Mouse (Mus musculus): Measurements from ENCODE around the gene Gm9837. TPM values are rescaled to one million over a fixed set of nuclear protein-coding genes. Genes with fewer than 3 reads are reported as not detected.

The Gm9837 gene
- not detected for total RNA-seq (2021)
- polyA plus RNA-seq (2012; rRNA removed) = not detected in 2 replicates
- long read RNA-seq = 0 reads

DNA sequence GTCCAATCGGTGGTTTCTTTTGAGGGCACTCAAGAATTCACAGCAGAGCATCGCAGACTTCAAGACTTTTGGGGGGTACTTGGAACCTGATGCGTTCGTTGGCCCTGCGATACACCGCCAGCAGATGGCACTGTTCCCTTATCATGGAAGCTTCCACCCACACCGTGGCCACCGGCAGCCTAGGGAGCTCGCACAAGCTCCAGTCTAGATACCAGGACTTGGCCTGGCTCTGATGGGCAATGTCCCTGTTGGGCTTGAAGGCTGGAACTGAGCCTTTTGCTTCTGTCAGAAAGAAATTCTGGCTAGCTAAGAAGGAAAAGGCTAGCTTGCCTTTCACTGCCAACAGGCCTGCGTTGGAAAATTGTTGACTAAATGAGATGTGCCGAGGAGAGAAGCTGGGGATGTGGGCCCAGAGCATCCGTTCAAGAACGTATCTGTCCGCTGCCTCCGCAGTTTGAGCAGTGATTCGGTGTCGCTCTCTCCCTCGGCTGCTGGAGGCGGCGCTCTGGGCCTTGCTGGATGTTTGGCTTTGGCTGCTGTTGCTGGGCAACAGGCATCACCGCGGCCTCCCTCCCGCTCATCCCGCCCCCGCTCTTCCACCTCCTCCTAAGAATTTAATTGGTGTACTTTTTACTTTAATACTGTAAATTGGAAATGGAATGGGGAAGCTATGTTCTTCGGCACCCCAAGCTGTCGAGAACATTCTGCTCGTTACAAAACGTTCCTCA lies at the start of gene Gm9837:
Gm9837 (minus strand) TSS at position 512 of the 728 bp plus-strand sequence.
- no peaks in the 10 kb centered on the region for H3K36me3 ChIP-seq (ENCODE audit: control insufficient read depth, insufficient read depth, low read length)
- WGBS = 4% methylated on average over 29 of the region's 29 CpGs
- TF ChIP-seq EP300 (IDR thresholded peaks at IDR 0.05; ENCODE audit: insufficient read depth, low read depth, low read length) (peak; percentile 98), POLR2A (IDR thresholded peaks at IDR 0.05; ENCODE audit: insufficient read depth, low read depth, low read length) (peak; percentile 29; the same call in 1 of the 2 replicates), CTCF (IDR thresholded peaks at IDR 0.05) (peak; percentile 95)
- H3K79me2 ChIP-seq (replicated peaks; ENCODE audit: control insufficient read depth, insufficient read depth, low read length) = no peaks in the 10 kb centered on the region
- intact Hi-C loops (cut with DNase I) = loop anchor here (1.0 to 5.0 kb wide), 6 partner anchors 57 to 267 kb away; partner anchors contain the start of gene Kif3a
- H3K27ac ChIP-seq = peak within 1 kb of the TSS; percentile 72
- no peaks in the 10 kb centered on the region for H3K27me3 ChIP-seq (ENCODE audit: control insufficient read depth, insufficient read depth, low read length)
- H3K4me1 ChIP-seq (ENCODE audit: control insufficient read depth, insufficient read depth, low read length) = peaks cover 3% of the 10 kb centered on the region; the same call in 1 of the 2 replicates
- H3K9ac ChIP-seq (ENCODE audit: low read depth, low read length) = no peak within 1 kb of the TSS
- peak; percentile 88 to 90 for DNase-seq
- peak within 1 kb of the TSS; percentile 24 for H3K4me3 ChIP-seq

- 7% methylated on average over 76 of the region's 79 CpGs for WGBS
- H3K36me3 ChIP-seq (ENCODE audit: control insufficient read depth, insufficient read depth, low read length) = no peaks in the 10 kb centered on the region
- H3K4me3 ChIP-seq = peak within 1 kb of the TSS; percentile 71
- no peak for TF ChIP-seq CTCF (IDR thresholded peaks at IDR 0.05)
- no peak for TF ChIP-seq EP300 (IDR thresholded peaks at IDR 0.05; ENCODE audit: insufficient read depth, low read depth, low read length)
- no peak for TF ChIP-seq POLR2A (IDR thresholded peaks at IDR 0.05; ENCODE audit: insufficient read depth, low read depth, low read length)
- intact Hi-C loops (cut with DNase I) = loop anchor here (5.0 kb wide), 1 partner anchor 48 kb away; the partner anchor contains the start of gene Kif3a
- no peaks in the 10 kb centered on the region for H3K27me3 ChIP-seq (ENCODE audit: control insufficient read depth, insufficient read depth, low read length)
- H3K9ac ChIP-seq (ENCODE audit: low read depth, low read length) = peak within 1 kb of the TSS; percentile 83
- peak within 1 kb of the TSS; percentile 84 for H3K27ac ChIP-seq
- H3K79me2 ChIP-seq (replicated peaks; ENCODE audit: control insufficient read depth, insufficient read depth, low read length) = no peaks in the 10 kb centered on the region
- peaks cover 15% of the 10 kb centered on the region for H3K4me1 ChIP-seq (ENCODE audit: control insufficient read depth, insufficient read depth, low read length)
- peak; percentile 85 to 86 for DNase-seq
These were observed 49.2 kb upstream of the Gm9837 start, which contains the start of gene Sept8 for GRCm38 (mm10) chr11:53519207-53520121. Gene Sept8, plus strand, starts transcription at chr11:53519257.

GRCm38 (mm10) chr11:53518759-53519158 lies 48.5 kb upstream of the Gm9837 start:
- no peak for TF ChIP-seq CTCF (IDR thresholded peaks at IDR 0.05)
- TF ChIP-seq POLR2A (IDR thresholded peaks at IDR 0.05; ENCODE audit: insufficient read depth, low read depth, low read length) = no peak
- no peak for TF ChIP-seq EP300 (IDR thresholded peaks at IDR 0.05; ENCODE audit: insufficient read depth, low read depth, low read length)
- H3K27ac ChIP-seq = no peak overlapping the region

DNA sequence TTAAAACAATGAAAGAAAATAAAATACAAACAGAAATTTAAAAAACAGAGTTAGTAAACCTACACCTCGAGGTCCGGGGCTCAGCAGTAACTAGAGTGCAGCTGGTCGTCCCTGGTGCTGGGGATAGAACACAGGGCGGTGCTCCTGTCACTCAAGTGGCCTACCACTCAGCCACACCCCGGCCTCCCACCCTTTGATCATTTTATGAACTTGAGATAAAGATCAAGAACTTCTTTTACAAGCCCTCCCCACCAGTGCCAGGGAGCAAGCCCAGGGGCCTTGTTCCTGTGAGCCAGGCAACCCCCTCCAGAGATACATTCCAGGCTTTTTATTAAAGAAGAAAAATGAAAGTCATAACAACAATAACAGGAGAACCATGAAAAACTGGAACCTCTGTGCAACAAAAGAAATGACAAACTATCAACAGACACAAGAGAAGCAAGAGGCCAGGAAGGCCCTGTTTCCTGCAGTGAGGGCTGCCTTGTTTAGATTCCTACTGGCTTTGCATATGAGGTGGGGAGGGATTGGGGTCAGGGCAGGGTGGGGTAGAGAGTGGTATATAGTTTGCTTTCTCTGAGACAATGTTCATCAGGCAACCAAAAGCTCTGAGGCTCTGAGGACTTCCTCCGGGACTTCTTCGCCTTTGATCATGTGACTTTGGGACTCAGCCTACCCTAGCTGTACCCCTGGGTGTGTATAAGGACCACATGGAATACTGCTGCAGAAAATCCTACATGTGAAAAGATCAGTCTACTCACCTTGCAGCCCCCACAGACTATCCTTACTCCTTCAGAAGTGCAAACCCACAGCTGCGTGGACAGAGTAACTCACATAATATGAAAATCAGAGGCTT lies 46.7 kb upstream of the Gm9837 start:
- H3K27me3 ChIP-seq (ENCODE audit: control insufficient read depth, insufficient read depth, low read length) = no peaks in the 10 kb centered on the region
- TF ChIP-seq CTCF (IDR thresholded peaks at IDR 0.05) (no peak), POLR2A (IDR thresholded peaks at IDR 0.05; ENCODE audit: insufficient read depth, low read depth, low read length) (no peak), EP300 (IDR thresholded peaks at IDR 0.05; ENCODE audit: insufficient read depth, low read depth, low read length) (no peak)
- no peaks in the 10 kb centered on the region for H3K79me2 ChIP-seq (replicated peaks; ENCODE audit: control insufficient read depth, insufficient read depth, low read length)
- peaks cover 5% of the 10 kb centered on the region; the same call in 1 of the 2 replicates for H3K4me1 ChIP-seq (ENCODE audit: control insufficient read depth, insufficient read depth, low read length)
- H3K27ac ChIP-seq = no peak overlapping the region
- WGBS = 65% methylated on average over 8 of the region's 8 CpGs
- no peak overlapping the region for H3K9ac ChIP-seq (ENCODE audit: low read depth, low read length)
- H3K36me3 ChIP-seq (ENCODE audit: control insufficient read depth, insufficient read depth, low read length) = no peaks in the 10 kb centered on the region
- intact Hi-C loops (cut with DNase I) = no loop called here
- DNase-seq = no peak
- no peak overlapping the region for H3K4me3 ChIP-seq

More at GRCm38 (mm10) chr11:53518759-53519158, 48.5 kb upstream of the Gm9837 start:
- no peak for DNase-seq
- Histone ChIP-seq H3K27me3 (ENCODE audit: control insufficient read depth, insufficient read depth, low read length) (no peaks in the 10 kb centered on the region), H3K79me2 (replicated peaks; ENCODE audit: control insufficient read depth, insufficient read depth, low read length) (no peaks in the 10 kb centered on the region), H3K9ac (ENCODE audit: low read depth, low read length) (no peak overlapping the region), H3K36me3 (ENCODE audit: control insufficient read depth, insufficient read depth, low read length) (no peaks in the 10 kb centered on the region), H3K4me1 (ENCODE audit: control insufficient read depth, insufficient read depth, low read length) (peaks cover 15% of the 10 kb centered on the region), H3K4me3 (no peak overlapping the region)
- WGBS = 65% methylated on average over 5 of the region's 5 CpGs
- intact Hi-C loops (cut with DNase I) = no loop called here

- peak; percentile 62 for TF ChIP-seq CTCF (IDR thresholded peaks at IDR 0.05)
- no peak for TF ChIP-seq EP300 (IDR thresholded peaks at IDR 0.05; ENCODE audit: insufficient read depth, low read depth, low read length)
- TF ChIP-seq POLR2A (IDR thresholded peaks at IDR 0.05; ENCODE audit: insufficient read depth, low read depth, low read length) = no peak
- Histone ChIP-seq H3K4me3 (no peak overlapping the region), H3K36me3 (ENCODE audit: control insufficient read depth, insufficient read depth, low read length) (no peaks in the 10 kb centered on the region), H3K9ac (ENCODE audit: low read depth, low read length) (no peak overlapping the region), H3K27ac (no peak overlapping the region), H3K27me3 (ENCODE audit: control insufficient read depth, insufficient read depth, low read length) (no peaks in the 10 kb centered on the region), H3K4me1 (ENCODE audit: control insufficient read depth, insufficient read depth, low read length) (peaks cover 15% of the 10 kb centered on the region), H3K79me2 (replicated peaks; ENCODE audit: control insufficient read depth, insufficient read depth, low read length) (no peaks in the 10 kb centered on the region)
- intact Hi-C loops (cut with DNase I) = no loop called here
- 25% methylated on average over 5 of the region's 5 CpGs for whole genome bisulfite sequencing
- no peak for DNase-seq
These were observed 40.1 kb upstream of the Gm9837 start for GRCm38 (mm10) chr11:53510351-53510750.
